Mouse (Mus musculus): ENCODE data around the gene Selenom.
A peak's percentile ranks its signal among the peaks of the same experiment; 100 is the strongest.

The Selenom gene

DNA sequence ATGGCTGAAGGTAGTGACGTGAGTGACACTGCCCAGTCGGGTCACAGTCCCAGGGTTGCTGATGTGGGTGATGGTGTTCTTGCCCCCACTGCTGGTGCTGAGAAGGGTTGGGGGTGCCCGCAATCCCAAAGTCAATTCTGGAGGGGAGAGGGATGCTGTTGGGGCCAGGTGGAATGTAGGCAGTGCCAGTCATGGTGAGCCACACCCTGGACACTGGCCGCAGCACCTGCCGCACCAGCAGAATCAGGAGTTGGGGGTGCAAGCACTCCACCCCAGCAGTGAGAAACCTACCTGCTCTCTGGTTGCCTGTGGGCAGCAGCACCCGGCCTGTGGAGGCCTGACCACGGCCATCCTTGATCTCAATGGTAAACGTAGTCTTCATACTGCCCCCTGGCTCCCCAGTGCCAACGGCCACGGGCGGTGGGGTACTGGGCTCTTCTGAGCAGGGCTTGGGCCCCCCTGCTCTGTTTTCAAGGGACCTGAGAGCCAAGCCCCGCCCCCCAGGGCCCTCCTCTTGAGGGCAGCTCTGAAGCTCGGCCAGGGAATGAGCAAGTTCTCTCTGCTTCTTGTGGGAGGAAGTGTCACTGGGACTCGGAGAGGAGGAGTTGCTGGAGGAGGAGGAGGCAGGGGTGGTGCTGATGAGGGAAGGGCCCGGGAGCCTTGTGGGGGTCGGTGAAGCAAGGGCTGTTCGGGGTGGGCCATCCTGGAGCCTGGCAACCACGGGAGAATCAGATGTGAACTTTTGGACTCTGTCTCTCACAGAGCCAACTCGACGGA is 15.2 kb downstream of the Selenom start:
- no peaks in the 10 kb centered on the region for H3K27me3 ChIP-seq (ENCODE audit: insufficient read depth, low read length)
- peaks cover 70% of the 10 kb centered on the region for H3K4me1 ChIP-seq (replicated peaks; ENCODE audit: low read depth, low read length)
- H3K4me3 ChIP-seq (replicated peaks; ENCODE audit: low read length), result no peak overlapping the region
- peaks cover 92% of the 10 kb centered on the region for H3K36me3 ChIP-seq (ENCODE audit: insufficient read depth, low read length)
- TF ChIP-seq CTCF (conservative IDR thresholded peaks at IDR 0.05; ENCODE audit: low read length) (no peak), NANOG (IDR thresholded peaks at IDR 0.05; ENCODE audit: borderline replicate concordance, low read length) (no peak), POU5F1 (IDR thresholded peaks at IDR 0.05; ENCODE audit: borderline replicate concordance, low read length) (no peak)
- no peaks in the 10 kb centered on the region for H3K9me3 ChIP-seq (ENCODE audit: low read length)

DNA sequence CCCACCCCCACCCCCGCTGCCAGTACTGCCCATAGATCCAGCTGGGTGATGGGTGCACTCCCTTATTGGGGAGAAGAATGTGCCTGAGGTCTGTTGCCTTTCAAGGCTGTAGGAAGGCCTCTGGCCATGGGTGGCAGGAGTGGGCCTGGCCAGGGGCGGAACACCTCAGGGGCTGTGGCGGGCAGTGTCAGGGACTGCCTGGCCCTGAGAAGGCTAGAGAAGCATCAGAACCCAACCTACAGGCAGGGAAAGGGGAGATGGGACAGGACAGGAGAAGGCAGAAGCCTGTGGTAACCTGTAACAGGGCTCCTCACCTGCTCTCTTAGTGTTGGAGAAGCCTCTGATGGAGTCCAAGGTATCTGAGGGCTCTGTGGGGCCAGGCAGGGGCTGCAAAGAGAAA is 16.2 kb downstream of the Selenom start:
- Histone ChIP-seq H3K36me3 (ENCODE audit: insufficient read depth, low read length) (peaks cover 82% of the 10 kb centered on the region), H3K27me3 (ENCODE audit: insufficient read depth, low read length) (no peaks in the 10 kb centered on the region), H3K4me1 (replicated peaks; ENCODE audit: low read depth, low read length) (peaks cover 74% of the 10 kb centered on the region), H3K4me3 (replicated peaks; ENCODE audit: low read length) (no peak overlapping the region), H3K9me3 (ENCODE audit: low read length) (no peaks in the 10 kb centered on the region)
- TF ChIP-seq POU5F1 (IDR thresholded peaks at IDR 0.05; ENCODE audit: borderline replicate concordance, low read length), result no peak
- no peak for TF ChIP-seq CTCF (conservative IDR thresholded peaks at IDR 0.05; ENCODE audit: low read length)
- TF ChIP-seq NANOG (IDR thresholded peaks at IDR 0.05; ENCODE audit: borderline replicate concordance, low read length), result no peak

DNA sequence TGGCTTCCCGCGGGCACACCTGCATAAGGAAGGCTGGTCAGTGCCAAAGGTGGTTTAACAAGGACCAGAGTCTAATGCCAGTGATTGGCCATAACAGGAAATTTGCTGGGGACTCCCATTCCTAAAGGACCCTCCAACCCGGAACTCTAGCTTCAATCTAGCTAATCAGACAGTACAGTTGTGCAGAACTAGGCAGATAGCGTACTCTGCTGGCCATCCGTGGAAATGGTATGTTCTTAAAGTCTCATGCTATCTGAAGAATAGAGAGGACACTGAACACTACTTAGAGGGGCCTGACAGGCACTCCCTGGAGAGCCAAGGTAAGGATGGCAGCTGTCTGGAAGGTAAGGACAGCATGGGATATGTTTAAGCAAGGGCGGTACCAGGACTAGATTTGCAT is 17.1 kb downstream of the Selenom start:
- Histone ChIP-seq H3K4me1 (replicated peaks; ENCODE audit: low read depth, low read length) (peaks cover 82% of the 10 kb centered on the region), H3K36me3 (ENCODE audit: insufficient read depth, low read length) (peaks cover 73% of the 10 kb centered on the region), H3K9me3 (ENCODE audit: low read length) (no peaks in the 10 kb centered on the region), H3K4me3 (replicated peaks; ENCODE audit: low read length) (no peak overlapping the region), H3K27me3 (ENCODE audit: insufficient read depth, low read length) (no peaks in the 10 kb centered on the region)
- TF ChIP-seq CTCF (conservative IDR thresholded peaks at IDR 0.05; ENCODE audit: low read length), result peak; percentile 59
- no peak for TF ChIP-seq NANOG (IDR thresholded peaks at IDR 0.05; ENCODE audit: borderline replicate concordance, low read length)
- no peak for TF ChIP-seq POU5F1 (IDR thresholded peaks at IDR 0.05; ENCODE audit: borderline replicate concordance, low read length)

DNA sequence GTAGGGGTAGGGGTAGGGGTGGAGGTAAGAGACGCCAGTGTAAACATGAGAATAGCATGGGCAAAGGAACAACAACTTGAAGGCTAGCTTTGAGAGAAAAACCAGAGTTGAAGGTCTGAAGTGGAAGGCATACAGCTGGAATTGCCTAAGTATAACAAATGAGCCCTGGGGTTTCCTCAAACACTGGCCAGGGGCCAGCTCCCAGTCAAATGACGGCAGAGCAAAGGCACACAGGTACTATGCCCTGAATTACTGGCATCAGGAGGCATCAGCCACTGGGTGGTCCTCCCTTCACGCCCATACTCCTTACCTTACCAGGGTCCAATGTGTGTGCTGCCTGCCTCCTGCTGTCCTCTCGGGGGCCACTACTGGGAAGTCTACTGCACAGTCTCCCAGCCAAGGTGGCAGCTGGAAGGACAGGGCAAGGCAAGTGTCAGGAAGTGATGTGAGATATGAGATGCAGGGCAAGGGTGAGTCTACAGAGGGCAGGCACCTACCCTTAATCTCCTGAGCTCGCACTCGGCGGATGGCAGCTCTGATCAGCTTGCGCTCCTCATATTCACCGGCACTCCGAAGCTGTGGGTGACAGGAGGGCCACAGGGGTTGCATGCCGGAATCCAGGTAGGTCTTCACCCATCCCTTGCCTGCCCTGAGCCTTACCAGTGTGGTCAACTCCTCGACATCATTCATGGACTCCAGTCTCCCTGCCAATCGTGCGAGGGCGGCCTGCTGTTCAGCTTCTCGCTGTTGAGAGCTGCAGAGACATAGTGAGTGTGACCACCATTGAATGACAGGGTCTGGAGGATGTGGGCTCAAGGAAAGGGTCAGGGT is 17.8 kb downstream of the Selenom start:
- H3K27me3 ChIP-seq (ENCODE audit: insufficient read depth, low read length), result no peaks in the 10 kb centered on the region
- TF ChIP-seq CTCF (conservative IDR thresholded peaks at IDR 0.05; ENCODE audit: low read length) (no peak), POU5F1 (IDR thresholded peaks at IDR 0.05; ENCODE audit: borderline replicate concordance, low read length) (no peak), NANOG (IDR thresholded peaks at IDR 0.05; ENCODE audit: borderline replicate concordance, low read length) (no peak)
- H3K4me1 ChIP-seq (replicated peaks; ENCODE audit: low read depth, low read length), result peaks cover 84% of the 10 kb centered on the region
- peaks cover 74% of the 10 kb centered on the region for H3K36me3 ChIP-seq (ENCODE audit: insufficient read depth, low read length)
- no peak overlapping the region for H3K4me3 ChIP-seq (replicated peaks; ENCODE audit: low read length)
- H3K9me3 ChIP-seq (ENCODE audit: low read length), result no peaks in the 10 kb centered on the region

DNA sequence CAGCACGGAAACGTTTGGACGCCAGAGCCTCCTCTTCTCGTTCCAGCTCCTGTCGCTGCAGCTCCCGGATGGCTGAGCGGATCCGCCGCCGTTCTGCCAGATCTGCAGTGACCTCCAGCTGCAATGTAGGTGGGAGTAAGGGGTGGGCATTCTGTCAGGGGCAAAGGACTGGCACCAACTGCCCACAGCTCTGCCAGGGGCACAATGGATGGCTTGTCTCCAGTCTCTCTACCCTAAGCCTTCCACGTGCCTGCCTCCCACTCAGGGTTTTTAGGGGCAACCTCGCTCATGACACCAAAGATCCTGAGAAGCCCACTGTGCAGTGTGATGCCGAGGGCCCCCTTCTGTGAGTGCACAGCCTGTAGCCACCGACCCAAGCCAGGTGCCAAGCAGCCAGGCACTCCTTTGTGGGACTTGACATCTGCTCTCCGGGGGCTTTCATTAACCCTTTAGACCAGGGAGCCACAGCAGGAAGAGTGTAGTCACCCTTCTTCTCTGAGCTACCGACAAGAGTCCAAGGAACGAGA is 19.0 kb downstream of the Selenom start:
- TF ChIP-seq NANOG (IDR thresholded peaks at IDR 0.05; ENCODE audit: borderline replicate concordance, low read length) (no peak), CTCF (conservative IDR thresholded peaks at IDR 0.05; ENCODE audit: low read length) (no peak), POU5F1 (IDR thresholded peaks at IDR 0.05; ENCODE audit: borderline replicate concordance, low read length) (no peak)
- Histone ChIP-seq H3K4me1 (replicated peaks; ENCODE audit: low read depth, low read length) (peaks cover 82% of the 10 kb centered on the region), H3K27me3 (ENCODE audit: insufficient read depth, low read length) (no peaks in the 10 kb centered on the region; the same call in 1 of the 2 replicates), H3K4me3 (replicated peaks; ENCODE audit: low read length) (no peak overlapping the region), H3K36me3 (ENCODE audit: insufficient read depth, low read length) (peaks cover 68% of the 10 kb centered on the region), H3K9me3 (ENCODE audit: low read length) (no peaks in the 10 kb centered on the region)

DNA sequence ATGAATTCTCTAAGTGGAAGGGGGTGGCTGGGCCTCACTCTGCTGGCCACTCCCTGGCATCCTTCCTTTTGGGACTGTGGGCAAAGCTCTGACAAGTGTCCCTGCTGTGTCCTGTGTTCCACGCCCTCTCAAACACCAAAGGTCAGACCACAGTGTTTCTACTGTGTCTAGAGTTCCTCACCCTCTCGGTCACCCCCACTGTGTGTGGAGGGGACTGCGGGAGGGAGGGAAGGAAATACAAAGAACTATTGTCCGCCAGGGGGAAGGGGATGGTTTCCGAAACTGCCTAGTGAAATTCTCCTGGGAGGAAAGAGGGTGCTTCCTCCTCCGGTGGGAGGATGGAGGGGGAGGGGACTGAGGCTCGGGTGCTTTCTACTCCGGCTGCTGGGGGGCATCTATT is 20.5 kb downstream of the Selenom start:
- no peaks in the 10 kb centered on the region; the same call in 1 of the 2 replicates for H3K27me3 ChIP-seq (ENCODE audit: insufficient read depth, low read length)
- peak overlapping the region; percentile 85 for H3K4me3 ChIP-seq (replicated peaks; ENCODE audit: low read length)
- H3K36me3 ChIP-seq (ENCODE audit: insufficient read depth, low read length), result peaks cover 53% of the 10 kb centered on the region
- TF ChIP-seq NANOG (IDR thresholded peaks at IDR 0.05; ENCODE audit: borderline replicate concordance, low read length), result no peak
- TF ChIP-seq CTCF (conservative IDR thresholded peaks at IDR 0.05; ENCODE audit: low read length), result no peak
- TF ChIP-seq POU5F1 (IDR thresholded peaks at IDR 0.05; ENCODE audit: borderline replicate concordance, low read length), result no peak
- no peaks in the 10 kb centered on the region for H3K9me3 ChIP-seq (ENCODE audit: low read length)
- peaks cover 83% of the 10 kb centered on the region for H3K4me1 ChIP-seq (replicated peaks; ENCODE audit: low read depth, low read length)

DNA sequence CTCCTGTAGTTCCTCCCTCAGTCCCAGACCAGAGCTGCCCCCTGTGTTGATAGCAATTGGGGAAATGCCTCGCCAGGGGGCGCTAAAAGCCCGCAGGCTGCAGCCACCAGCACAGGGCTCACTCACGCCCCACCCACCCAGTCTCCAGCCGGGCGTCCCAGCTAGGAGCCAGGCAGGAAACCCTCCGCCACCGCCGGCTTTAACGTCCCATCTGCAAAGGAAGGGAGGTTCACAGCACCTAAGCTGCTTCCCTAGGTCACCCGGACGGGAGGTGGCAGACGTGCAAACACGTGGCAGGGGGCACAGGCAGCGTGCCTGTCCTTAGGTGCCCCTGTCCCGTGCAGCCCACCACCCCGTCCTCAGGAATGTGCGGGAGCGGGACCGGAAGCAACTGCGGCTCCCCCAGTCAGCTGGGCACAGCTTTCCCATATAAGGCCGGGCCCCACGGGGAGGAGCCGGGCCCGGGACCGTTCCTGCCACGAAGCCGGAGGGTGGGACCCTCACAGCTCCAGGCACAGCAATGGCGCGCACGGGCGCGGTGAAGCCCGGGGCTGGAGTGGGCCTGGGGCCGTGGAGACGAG is 21.0 kb downstream of the Selenom start:
- Histone ChIP-seq H3K9me3 (ENCODE audit: low read length) (no peaks in the 10 kb centered on the region), H3K27me3 (ENCODE audit: insufficient read depth, low read length) (no peaks in the 10 kb centered on the region; the same call in 1 of the 2 replicates), H3K4me3 (replicated peaks; ENCODE audit: low read length) (peak overlapping the region; percentile 85), H3K36me3 (ENCODE audit: insufficient read depth, low read length) (peaks cover 48% of the 10 kb centered on the region), H3K4me1 (replicated peaks; ENCODE audit: low read depth, low read length) (peaks cover 83% of the 10 kb centered on the region)
- TF ChIP-seq NANOG (IDR thresholded peaks at IDR 0.05; ENCODE audit: borderline replicate concordance, low read length) (no peak), CTCF (conservative IDR thresholded peaks at IDR 0.05; ENCODE audit: low read length) (peak; percentile 76)

DNA sequence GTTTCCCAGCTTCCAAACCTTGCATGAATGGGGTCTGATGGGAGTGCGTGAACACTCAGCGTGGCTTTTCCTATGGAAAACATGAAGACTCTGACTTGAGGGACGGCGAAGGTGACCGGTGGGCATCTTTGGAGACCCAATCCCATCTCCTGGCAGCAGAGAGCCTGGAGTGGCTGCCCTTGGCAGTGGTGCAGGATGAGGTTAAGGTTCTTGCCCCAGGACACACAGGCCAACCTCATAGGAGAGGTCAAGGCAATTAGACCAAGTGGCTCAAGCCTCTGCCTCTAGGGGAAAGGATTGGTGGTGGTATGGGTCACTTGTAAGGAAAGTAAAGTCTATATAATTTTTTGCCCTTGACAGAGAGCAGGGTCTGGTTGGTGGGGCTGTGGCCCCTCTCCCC is 21.6 kb downstream of the Selenom start:
- Histone ChIP-seq H3K36me3 (ENCODE audit: insufficient read depth, low read length) (peaks cover 42% of the 10 kb centered on the region), H3K27me3 (ENCODE audit: insufficient read depth, low read length) (no peaks in the 10 kb centered on the region; the same call in 1 of the 2 replicates), H3K9me3 (ENCODE audit: low read length) (no peaks in the 10 kb centered on the region), H3K4me3 (replicated peaks; ENCODE audit: low read length) (peak overlapping the region; percentile 85), H3K4me1 (replicated peaks; ENCODE audit: low read depth, low read length) (peaks cover 83% of the 10 kb centered on the region)
- TF ChIP-seq NANOG (IDR thresholded peaks at IDR 0.05; ENCODE audit: borderline replicate concordance, low read length) (no peak), POU5F1 (IDR thresholded peaks at IDR 0.05; ENCODE audit: borderline replicate concordance, low read length) (no peak), CTCF (conservative IDR thresholded peaks at IDR 0.05; ENCODE audit: low read length) (no peak)

Measured in E14TG2a.4 (cell line).